Mouse (Mus musculus) liver, embryonic 14.5 days (tissue): ENCODE results near the gene Olfr70.

Experiments used
- CTCF ChIP-seq: IDR thresholded peaks from 2 replicates; pipeline ENCODE4 v1.5.1; 2016; ENCODE audit warnings: antibody characterized with exemption, low read depth, control low read depth
- EP300 ChIP-seq: IDR thresholded peaks from 2 replicates; pipeline ENCODE4 v1.6.1; 2016; ENCODE audit warnings: antibody characterized with exemption, low read depth

DNA sequence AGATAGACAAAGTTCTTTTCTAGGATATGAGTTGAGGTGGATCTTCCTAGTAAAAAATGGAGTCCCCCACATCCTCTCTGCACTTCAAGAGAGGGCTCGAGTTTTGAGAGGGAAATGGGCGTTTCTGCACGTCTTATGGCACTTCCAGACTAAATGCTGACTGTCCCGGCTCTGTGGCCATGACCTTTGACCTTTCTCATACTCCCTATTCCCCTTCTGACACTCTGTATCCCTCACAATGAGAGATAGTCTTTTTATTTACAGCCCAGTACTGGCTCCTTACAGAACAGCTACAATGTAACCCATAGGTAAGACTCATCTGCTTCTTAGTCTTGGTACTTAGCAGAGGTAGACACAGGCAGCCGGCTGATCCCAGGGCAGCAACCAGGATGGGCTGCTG, 40.9 kb upstream of the Olfr70 start:
- no peak for TF ChIP-seq CTCF
- no peak for TF ChIP-seq EP300
